Mouse (Mus musculus): Measurements from ENCODE around the gene Dok4. TPM values are rescaled to one million over a fixed set of nuclear protein-coding genes. Genes with fewer than 3 reads are reported as not detected.

The Dok4 gene
- total RNA-seq (2021) = 10 to 100 TPM; 34.2 to 39.5 TPM

DNA sequence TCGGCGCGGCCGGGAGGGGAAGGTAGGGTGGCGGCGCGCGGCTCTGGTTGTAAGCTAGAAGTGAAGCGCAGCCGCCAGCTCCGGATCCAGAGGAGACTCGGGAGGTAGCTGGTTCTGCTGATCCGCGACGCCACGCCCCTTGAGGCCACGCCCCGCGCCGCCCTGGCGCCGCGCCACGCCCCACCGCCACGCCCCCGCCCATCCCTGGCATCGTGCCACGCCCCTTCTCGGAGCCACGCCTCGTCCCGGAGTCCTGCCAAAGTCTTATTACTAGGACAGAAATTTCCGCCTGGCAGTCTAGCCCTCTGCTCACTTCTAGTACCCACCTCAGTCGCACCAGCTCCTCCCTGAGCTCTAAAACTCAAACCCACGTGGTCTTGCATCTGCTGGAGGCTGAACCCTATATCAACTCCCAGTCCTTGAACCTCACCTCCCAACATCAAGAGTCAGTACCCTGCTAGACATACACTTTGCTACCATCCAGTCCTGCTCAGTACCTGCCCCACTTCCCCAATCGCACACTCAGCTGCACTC, at the start of gene Dok4:
Dok4 (minus strand) TSS at position 134 of the 534 bp plus-strand sequence.
- DNase-seq = peak; percentile 95

DNA sequence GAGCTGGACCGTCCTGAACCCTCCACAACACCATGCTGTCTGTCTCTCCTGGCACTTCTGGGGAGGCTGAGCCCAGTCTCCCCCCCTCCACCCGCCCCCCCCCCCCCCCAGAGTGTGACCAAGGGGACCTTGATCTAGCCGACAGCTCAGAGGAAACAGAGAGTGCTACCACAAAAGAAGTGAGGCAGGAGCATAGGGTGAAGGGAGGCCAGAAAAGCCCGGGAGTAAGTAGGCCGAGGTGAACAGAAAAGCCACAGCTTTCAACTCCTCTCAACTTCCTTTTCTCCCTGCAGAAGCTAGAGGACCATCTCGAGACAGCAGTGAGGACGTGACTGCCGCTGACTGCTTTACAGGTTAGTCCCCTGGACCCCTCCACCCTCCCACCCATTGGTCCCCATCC, 47.3 kb upstream of the Dok4 start, which contains the start of gene Adgrg5:
Adgrg5 (plus strand) TSS at position 290 of the 400 bp plus-strand sequence.
- no peak for DNase-seq

DNA sequence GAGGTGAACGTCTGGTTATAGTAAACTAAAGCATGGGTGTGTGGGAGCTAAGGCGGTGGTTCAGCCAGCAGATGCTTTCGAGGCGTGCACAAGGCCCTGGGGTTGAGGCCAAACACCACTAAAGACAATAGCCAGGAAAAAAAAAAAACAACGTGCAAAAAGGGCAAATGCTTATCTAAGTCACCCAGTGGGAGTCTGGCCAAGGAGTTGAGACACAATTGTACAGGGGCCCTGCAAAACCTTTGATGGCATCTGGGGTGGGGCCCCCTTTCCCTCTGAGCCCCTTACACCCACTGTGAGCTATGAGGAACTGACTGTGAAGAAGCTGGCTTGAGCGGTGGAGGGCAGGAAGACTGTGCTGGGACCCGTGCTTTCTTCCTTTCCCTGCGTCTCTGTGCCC, 46.5 kb upstream of the Dok4 start:
- peak; percentile 35 for DNase-seq

DNA sequence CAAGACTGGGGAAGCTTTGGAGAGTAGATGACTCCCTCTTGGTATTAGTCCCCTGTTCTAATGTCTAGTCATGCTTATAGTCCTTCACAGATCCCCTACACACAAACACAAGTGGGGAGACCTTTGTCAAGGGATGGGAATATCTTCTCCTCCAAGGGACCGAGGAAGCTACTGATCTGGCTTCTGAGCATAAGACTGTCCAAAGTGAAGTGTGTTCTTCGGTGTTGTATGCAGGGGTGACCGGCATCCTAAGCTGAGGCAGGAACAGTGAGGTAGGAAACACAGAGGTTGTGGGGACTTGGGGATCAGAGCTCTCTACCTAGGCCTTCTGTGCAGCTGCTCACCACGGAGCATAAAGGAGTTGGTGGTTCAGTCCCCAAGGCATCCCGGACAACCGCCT, 46.0 kb upstream of the Dok4 start:
- DNase-seq = no peak

DNA sequence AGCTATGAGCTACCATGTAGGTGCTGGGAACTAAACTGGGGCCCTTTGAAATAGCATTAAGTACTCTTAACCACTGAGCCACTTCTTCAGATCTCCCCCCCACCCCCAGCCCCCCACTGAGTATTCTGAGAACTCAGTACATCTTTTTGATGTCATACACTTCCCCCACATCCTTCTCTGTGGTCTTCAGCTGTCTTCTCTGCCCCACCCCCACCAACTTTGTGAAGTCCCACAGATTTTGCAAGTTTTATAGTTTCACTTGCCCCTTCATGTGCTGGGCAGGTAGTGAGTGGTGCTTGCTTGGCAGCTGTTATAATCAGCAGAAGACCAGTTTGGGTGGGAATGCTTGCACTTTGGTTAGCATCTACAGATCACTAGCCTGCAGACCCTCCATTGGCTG, 43.1 kb upstream of the Dok4 start:
- no peak for DNase-seq

DNA sequence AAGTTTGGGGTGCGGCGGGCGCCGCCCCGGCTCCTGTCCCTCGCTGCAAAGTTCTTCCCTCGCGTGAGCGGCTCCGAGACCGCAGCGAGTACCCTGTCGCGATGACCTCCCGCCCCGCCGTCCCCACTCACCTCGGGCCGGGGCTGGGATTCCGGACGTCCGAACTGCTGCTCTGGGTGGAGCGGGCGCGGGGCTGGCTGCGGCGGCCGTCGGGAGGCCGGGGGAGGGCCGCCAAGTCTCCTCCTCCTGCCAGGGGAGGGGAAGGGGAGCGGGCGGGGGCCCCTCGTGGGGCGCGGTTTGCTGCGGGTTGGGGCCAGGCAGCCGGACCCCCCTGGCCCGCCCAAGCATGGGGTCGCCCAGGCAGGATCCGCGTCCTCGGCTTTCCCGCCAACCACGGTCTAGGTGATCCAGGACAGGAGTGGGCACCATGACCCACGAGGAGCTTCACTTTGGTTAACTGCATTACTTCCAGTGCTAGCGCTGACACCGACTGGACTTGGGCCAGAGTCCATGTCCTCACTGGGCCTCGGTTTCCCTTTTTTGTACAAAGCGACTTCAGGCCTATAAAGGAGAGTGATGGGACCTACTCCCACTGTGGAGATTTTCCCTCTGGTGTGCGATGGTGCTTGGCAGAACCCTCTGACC, 41.8 kb upstream of the Dok4 start, which contains the start of gene Ccdc102a:
Ccdc102a (minus strand) TSS at position 248 of the 645 bp plus-strand sequence.
- DNase-seq = peak; percentile 79

DNA sequence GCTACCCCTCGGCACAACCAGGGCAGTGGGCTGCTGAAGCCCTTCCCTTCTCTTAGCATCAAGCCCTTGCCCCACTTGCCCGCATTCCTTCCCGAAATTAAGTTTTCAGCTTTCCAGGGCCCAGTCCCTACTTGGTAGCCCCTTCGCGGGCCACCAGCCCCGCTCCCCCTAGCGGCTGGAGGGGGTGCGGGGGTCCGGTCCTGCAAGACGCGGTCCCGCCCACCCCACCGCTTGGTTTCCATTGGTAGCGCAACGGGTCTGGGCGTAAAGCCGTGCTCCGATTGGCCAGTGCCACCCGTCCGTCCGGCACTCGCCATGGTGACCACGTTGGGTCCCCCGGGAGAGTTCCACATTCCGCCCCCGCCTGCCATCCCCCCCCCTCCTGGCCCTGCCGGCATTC, 41.2 kb upstream of the Dok4 start:
- peak; percentile 98 for DNase-seq

DNA sequence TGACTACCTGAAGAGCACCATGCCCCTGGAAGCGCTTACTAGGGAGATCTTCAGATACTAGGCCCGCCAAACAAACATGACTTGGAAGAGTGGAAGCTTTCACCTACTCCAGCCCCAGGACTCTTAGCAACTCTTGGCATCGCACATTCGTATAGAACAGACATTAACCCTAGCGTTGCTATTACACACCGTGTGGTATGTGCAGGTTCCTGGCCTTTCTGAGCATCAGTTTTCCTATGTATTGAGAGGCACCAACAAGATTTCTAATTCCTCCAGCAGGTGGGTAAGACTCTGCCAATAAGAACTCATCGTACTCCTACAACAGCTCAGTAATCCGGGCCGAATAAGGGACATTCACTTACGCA, 40.8 kb upstream of the Dok4 start:
- no peak for DNase-seq

DNA sequence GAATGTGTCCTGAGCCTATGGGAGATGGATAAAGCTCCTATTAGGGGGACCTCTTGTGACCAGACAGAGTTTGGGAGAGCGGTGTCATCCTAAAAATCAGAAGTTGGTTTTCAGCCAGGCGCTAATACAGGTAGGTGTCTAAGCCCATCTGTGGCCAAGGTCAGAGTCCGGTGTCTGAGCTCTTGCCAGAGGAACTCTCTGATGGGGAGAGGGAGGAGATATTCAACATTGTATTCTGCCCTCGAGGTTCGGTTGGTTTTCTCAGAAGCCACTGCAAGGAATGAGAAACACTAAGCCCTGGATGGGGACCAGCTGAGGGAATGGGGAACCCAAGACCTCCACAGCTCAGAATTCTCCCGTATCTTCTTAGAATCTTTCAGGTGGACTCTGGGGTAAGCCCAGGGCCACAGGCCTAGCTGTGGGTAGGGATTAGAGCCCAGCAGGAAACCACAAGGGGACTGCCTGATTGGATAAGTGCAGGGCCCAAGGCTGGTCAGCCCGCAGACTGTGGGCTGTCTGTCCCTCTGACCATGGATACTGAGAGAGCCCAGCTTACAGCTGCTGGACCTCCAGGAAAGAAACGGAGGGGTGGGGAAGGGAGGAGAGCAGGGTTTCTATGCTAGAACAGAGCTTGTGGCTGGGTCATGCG, 40.3 kb upstream of the Dok4 start:
- no peak for DNase-seq

DNA sequence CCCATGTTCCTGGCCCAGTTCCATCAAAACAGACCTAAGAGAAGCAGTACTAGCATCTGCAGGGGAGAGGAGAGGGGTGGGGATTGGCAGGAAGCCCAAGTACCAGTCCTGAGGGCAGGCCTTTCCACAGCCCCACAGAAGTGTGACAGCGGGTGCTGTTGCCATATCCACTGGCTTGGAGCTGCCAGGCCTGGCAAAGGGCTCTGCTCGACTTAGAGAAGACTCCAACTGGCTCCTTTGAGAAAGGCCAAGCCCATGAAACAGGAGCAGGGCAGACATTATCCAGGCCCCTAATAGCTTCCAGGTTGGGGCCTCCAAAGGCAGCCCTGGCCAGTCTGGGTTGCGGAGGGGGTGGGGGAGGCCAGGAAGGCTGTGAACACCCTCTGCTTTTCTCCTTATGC, 38.6 kb upstream of the Dok4 start:
- DNase-seq = peak; percentile 68

DNA sequence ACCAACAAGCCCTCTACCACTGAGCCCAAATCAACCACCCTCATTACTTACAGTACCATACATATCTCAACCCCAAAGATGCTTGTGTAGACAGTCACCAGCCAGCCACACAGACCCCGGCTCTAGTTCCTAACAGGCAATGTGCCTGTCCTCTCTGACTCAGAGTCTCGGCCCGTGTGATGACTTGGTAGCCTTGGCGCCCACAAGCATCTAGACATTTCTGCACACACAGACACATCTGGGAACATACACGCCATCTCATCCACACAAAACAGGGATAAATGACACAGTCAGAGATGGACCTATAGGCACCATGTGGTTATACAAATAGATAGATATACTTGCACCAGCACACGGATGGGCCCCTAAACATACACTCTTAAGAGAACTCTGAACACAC, 38.1 kb upstream of the Dok4 start:
- DNase-seq = no peak

DNA sequence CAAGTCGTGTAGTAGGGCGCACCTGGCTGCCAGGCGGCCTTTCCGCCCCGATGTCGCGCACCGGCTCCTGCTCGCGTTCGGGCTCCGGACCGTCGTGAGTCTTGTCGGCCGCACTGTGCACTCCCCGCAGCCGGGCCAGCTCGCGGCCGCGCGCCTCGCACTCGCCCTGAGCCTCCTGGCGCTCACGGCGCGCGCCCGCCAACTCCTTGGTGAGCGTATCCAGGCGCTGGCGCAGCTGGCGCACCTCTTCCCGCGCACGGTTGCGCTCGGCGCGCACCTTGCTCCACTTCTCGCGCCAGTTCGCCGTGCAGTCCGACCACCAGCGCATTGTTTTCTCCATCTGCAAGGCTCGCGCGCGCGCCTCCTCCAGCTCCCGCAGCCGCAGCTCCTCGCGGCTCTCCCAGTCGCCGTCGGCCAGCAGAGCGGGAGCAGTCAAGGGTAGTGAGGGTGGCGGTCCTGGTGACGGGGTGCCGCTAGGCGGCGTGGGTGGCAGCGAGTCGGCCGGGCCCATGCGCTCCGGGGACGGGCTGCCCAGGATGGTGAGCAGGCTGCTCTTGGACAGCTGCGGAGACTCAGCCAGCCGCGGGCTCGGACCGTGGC, 37.0 kb upstream of the Dok4 start:
- peak; percentile 81 for DNase-seq

DNA sequence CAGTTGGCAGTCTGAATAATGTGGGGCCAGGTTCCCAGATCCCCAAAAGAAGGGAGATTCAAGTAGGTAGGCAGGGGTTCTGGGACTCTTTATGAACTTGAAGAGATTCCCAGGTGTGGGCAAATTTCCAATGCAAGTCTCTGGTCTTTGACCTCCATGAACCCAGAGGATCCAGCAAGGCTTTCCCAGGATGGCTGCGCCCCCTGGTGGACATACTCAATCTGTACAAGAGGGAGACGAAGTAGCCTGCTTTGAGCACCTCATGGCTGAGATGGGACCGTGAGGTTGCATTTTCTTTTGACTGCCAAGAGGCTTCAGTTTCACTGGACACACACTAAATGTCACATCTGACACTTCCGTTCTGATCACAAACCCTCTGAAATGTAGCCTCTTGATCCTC, 32.7 kb upstream of the Dok4 start:
- DNase-seq = peak; percentile 91

DNA sequence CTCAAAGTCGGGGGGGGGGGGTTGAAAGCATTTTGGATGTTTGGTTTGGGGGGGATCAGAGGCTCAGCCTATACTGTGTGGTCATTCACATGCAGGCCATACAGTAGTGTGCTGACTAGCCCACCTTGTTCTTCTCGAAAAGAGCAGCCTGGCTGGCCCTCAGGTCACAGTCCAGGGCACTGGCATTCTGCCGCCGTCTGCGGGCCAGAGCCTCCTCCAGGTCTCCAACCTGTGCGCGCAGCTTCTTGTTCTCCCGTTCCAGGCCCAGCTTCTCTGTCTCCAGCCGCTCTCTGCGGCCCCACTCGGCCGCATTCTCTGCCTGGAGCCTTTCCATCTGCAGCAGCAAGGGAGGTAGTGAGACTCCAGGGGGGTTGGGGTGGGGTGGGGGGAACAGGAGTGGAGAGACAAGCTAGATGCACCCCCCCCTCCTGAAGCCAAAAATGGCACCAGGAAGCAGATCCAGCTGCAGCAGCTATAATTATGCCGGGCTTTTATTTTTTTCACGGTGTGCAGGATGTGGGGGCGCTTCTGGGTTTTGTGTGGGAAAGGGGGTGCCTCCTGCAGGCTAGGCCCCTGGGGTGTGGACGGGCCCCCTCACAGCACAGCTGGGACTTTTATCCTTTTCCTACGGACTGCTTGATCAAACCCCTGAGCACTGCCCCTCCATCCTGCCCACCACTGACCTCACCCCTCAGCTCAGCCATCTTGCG, 31.6 kb upstream of the Dok4 start:
- DNase-seq = no peak

DNA sequence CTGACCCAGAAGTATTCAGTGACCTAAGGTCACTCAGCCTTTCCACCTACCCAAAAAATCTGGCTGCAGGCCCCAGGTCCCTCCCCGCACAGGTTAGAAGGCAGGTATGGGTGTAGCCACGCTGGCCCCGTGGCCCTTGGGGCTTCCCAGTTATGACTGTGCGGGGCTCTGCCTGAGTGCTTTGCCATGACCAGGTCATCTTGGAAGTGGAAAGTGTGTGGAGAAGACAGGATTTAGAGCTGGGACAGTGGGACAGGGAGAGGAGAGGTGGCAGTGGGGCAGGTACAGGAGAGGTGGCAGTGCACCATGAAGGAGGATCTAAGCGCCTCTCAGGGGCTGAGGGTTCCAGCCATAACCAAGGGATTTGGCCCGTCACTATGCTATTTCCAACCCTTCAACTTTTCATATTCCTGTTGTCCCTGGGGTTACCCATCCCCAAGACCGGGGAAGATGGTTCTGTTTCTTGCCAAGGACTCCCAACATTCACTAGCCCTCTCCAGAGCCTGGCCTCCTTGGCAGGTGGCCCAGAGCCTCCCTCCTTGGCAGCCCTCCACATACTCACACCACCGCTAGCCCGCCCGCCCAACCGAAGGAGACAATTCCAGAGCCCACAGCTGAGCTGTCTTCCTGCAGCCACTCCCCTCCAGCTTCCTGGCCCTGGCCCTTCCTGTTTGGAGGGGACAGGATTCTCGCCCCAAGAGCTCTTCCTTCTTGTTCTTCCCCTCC, 28.5 kb upstream of the Dok4 start:
- peak; percentile 97 for DNase-seq

DNA sequence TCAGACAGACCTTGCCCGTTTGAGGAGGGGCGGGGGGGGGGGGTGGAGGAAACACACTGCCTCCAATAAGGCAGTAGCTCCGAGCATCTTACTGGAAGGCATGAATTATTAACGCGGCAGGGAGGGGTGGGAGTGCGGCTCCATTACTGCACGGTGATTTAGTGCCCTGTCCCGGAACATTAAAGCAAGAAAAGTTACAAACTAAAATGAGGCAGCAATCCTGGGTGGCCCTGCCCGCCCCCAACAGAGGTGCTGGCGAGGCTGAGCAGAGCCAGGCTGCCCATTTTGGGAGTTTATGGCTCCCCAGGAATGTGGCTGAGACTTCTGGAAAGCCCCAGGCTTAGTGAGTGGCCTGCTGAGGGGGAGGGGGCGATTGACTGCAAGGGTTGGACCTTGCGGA, 27.6 kb upstream of the Dok4 start:
- DNase-seq = no peak

DNA sequence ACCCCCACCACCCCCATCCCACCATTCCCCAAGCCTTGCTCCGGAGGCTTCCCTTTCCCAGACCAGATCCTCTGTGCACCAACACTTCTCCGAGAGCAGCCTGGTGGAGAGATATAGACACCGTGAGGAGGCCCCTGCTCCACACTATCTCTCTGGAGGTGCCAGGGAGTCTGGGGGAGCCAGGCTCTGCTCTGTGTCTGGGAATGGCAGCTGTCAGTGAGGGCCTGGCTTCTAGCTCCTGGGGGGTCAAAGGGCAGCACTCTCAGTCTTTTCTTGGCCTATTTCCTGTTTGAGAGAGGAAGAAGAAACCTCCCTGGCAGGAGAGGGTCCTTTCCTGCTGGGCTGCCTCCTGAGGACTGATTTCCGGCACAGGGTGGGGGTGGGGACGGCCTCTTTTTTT, 24.9 kb upstream of the Dok4 start:
- DNase-seq = no peak

DNA sequence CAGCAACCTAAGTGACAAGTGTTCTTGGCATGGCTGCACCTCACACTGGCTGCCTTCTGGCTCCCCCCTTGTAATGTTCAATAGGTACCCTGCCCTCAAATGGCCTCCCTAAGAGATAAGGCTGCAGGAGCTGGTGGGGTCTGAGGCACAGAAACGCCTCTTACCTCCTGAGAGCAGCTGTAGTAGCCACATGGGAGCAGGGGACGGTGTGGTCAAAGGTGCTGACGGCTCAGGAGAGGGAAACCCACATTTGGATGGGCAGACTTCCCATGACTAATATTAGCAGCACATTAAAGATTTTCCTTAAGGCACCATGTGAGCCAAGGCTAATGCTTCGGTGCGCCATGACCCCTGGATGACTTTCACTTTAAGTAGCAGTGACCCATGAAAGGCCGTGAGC, 24.5 kb upstream of the Dok4 start:
- DNase-seq = peak; percentile 49

DNA sequence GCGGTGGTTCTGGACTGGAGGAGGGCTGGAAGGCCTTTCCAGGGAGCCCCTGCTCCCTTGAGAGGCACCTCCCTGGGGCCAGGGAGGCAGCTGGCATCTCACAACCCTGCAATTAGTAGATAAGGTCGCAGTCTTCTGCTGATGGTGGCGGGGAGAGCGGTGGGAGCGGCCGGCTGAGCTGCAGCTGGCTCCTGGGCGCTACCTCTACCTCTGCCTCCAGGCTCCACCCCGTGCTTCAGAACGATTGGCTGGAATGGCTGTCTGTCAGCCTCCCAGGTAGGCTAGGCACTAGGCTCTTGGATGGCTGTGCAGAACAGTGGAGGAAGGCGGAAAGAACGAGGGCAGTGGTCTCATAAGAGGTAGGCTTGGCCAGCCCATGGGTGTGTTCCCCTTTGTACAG, 23.1 kb upstream of the Dok4 start:
- peak; percentile 45 for DNase-seq

DNA sequence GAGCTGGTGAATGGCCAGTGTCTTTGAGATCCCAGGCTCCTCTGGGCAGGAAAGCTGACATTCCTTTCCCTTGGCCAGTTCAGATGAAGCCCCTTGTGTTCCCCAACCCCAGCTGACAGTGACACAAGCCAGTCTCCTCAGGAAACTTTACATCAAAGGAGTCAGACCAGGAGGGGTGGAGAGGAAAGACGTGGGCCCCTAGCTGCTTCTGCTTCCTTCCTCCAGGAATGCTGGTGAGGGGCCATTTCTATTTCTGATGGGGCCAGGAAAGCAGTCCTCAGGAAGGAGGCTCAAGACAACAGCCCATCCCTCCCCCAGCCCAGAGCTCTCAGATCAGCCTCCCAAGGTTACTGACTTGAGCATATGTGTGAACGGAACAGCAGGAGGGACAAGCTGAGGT, 16.8 kb upstream of the Dok4 start:
- DNase-seq = no peak

DNA sequence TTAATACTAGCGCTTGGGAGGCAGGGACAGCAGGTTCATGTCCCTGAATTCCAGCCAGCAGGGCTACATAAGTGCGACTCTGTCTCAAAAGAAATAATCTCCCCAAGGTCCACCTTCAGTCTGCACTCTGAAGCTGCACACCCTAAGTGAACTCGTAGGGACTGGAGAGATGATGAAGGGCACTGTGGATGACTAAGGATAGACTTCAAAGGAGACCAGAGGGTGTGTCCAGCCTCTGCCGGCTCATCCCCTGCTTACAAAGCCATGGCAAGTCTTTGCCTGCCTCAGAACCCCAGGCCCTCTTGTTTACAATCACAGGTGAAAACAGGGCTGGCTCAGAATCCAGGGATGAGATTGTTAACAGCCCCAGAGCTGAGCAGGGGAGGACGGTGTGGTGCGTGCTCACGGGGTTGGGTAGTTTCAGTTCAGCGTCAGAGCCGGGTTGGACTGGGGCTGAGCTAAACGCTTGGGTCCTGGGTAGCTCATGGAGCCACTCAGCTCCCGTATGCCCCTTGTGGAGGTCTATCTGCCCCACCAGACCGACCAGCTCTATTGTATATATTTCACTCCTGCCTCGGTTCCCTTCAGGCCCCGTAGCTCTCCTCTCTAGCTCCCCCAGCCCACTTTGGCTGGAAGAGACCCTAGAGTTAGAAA, 12.4 kb upstream of the Dok4 start:
- no peak for DNase-seq

DNA sequence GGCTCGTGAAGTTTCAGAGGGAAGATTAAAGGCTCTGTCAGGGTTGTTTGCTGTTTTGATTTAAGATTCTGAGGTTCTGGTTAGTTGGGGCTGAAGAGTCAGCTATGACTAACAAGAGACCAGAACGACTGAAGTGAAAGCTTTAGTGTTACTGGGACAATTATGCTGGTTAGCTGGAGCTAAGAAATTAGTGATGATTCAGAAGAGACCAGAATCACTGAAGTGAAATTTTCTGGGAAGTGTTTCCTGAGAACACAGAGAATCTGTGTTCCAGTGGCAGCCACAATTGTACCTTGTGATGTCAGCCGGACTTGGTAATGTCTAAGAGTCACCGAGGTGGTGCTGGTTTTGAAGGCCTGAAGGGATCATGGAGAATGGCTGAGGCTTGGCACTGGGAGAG, 4.6 kb upstream of the Dok4 start:
- no peak for DNase-seq
